Mouse (Mus musculus) ovary, postnatal 14 days (tissue): Measurements from ENCODE around the gene Dnase2b.

ENCODE experiments used
- DNase-seq: peaks from one replicate; pipeline ENCODE4 v3.0.0; 2022; ENCODE audit warnings: low spot score

Gene Dnase2b

GRCm38 (mm10) chr3:146616533-146617283 lies 1.3 kb upstream of the Dnase2b start:
- no peak for DNase-seq

- no peak for DNase-seq
Observed at GRCm38 (mm10) chr3:146611821-146612220, 3.6 kb downstream of the Dnase2b start.

- no peak for DNase-seq
Observed at GRCm38 (mm10) chr3:146611261-146611660, 4.1 kb downstream of the Dnase2b start.

- no peak for DNase-seq
Observed at GRCm38 (mm10) chr3:146610322-146610721, 5.1 kb downstream of the Dnase2b start.

- DNase-seq, result no peak
Observed at GRCm38 (mm10) chr3:146607368-146607767, 8.0 kb downstream of the Dnase2b start.

- DNase-seq, result no peak
Observed at GRCm38 (mm10) chr3:146604647-146605046, 10.7 kb downstream of the Dnase2b start.

GRCm38 (mm10) chr3:146602531-146602930 lies 12.9 kb downstream of the Dnase2b start:
- no peak for DNase-seq

- no peak for DNase-seq
Observed at GRCm38 (mm10) chr3:146601205-146601604, 14.2 kb downstream of the Dnase2b start.

- DNase-seq, result no peak
Observed at GRCm38 (mm10) chr3:146599198-146599900, 16.0 kb downstream of the Dnase2b start.

GRCm38 (mm10) chr3:146598411-146598810 lies 17.0 kb downstream of the Dnase2b start:
- no peak for DNase-seq

GRCm38 (mm10) chr3:146596864-146597263 lies 18.5 kb downstream of the Dnase2b start:
- no peak for DNase-seq

- DNase-seq, result no peak
Observed at GRCm38 (mm10) chr3:146596387-146596786, 19.0 kb downstream of the Dnase2b start.

- DNase-seq, result no peak
Observed at GRCm38 (mm10) chr3:146595440-146595839, 20.0 kb downstream of the Dnase2b start.

GRCm38 (mm10) chr3:146591601-146592000 lies 23.8 kb downstream of the Dnase2b start:
- no peak for DNase-seq

- DNase-seq, result no peak
Observed at GRCm38 (mm10) chr3:146591159-146591558, 24.2 kb downstream of the Dnase2b start.

- no peak for DNase-seq
Observed at GRCm38 (mm10) chr3:146589523-146589922, 25.9 kb downstream of the Dnase2b start.

GRCm38 (mm10) chr3:146586616-146587015 lies 28.8 kb downstream of the Dnase2b start:
- no peak for DNase-seq

GRCm38 (mm10) chr3:146583908-146584307 lies 31.5 kb downstream of the Dnase2b start:
- no peak for DNase-seq

- DNase-seq, result no peak
Observed at GRCm38 (mm10) chr3:146583478-146583877, 31.9 kb downstream of the Dnase2b start.

- DNase-seq, result no peak
Observed at GRCm38 (mm10) chr3:146580039-146580729, 35.2 kb downstream of the Dnase2b start.

- DNase-seq, result no peak
Observed at GRCm38 (mm10) chr3:146577591-146577990, 37.8 kb downstream of the Dnase2b start.

GRCm38 (mm10) chr3:146571341-146571740 lies 44.1 kb downstream of the Dnase2b start:
- no peak for DNase-seq

GRCm38 (mm10) chr3:146570939-146571338 lies 44.5 kb downstream of the Dnase2b start:
- no peak for DNase-seq
